Mouse (Mus musculus): Measurements from ENCODE around the gene Tc2n. TPM values are rescaled to one million over a fixed set of nuclear protein-coding genes. Genes with fewer than 3 reads are reported as not detected.
A peak's percentile ranks its signal among the peaks of the same experiment; 100 is the strongest.

The Tc2n gene
- polyA plus RNA-seq, 1 experiment from 2014 or later: 0.05 TPM

DNA sequence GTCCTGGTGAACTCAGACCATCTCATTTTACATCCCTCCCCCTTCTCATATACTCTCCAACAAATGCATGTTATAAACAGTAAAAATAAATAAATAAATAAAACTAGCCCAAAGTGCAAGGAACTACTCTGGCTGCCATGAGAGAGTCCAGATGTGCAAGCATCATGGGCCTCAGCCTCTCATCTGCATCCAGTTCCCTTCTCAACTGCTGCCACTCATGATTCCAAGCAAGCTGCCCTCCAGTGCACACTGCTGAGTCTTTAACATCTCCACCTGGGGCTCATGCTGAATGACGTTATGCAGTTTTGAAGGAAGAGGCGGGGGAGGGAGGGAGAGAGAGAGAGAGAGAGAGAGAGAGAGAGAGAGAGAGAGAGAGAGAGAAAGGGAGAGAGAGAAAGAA lies 24.1 kb upstream of the Tc2n start:
- Histone ChIP-seq H3K4me1 (ENCODE audit: control insufficient read depth, insufficient read depth, low read length) (no peaks in the 10 kb centered on the region), H3K4me2 (ENCODE audit: low read length) (no peak overlapping the region), H3K9me3 (replicated peaks; ENCODE audit: control insufficient read depth, low read length) (no peaks in the 10 kb centered on the region), H3K27ac (ENCODE audit: low read depth, low read length) (no peak overlapping the region), H3K4me3 (ENCODE audit: low read depth, low read length) (no peak overlapping the region), H3K27me3 (replicated peaks; ENCODE audit: control insufficient read depth, insufficient read depth, low read length) (no peaks in the 10 kb centered on the region), H3K36me3 (ENCODE audit: control insufficient read depth, insufficient read depth, low read length) (no peaks in the 10 kb centered on the region), H3K9ac (ENCODE audit: low read length) (no peak overlapping the region)
- ATAC-seq (no peak), DNase-seq (ENCODE audit: low spot score) (no peak)
- WGBS: 56% methylated on average over 2 of the region's 2 CpGs

DNA sequence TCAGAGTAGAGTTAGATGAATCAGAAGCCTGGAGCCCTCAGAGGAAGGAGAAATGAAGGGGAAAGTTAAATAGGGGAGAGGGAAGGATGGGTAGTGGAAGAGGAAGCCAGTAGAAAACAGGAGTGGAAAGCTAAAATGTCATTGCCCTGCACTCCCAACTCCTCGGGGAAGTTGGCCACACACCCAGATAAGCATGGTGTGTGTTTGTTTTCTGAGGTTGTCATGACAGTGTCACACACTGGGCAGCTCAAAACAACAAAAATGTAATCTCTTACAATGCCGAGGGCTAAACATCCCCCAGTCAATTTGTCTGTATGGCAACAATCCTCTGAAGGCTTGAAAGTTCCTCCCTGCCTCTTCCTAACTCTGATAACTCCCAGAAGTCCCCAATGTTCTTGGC lies 22.2 kb upstream of the Tc2n start:
- Histone ChIP-seq H3K27me3 (replicated peaks; ENCODE audit: control insufficient read depth, insufficient read depth, low read length) (no peaks in the 10 kb centered on the region), H3K36me3 (ENCODE audit: control insufficient read depth, insufficient read depth, low read length) (no peaks in the 10 kb centered on the region), H3K4me3 (ENCODE audit: low read depth, low read length) (no peak overlapping the region), H3K9me3 (replicated peaks; ENCODE audit: control insufficient read depth, low read length) (no peaks in the 10 kb centered on the region), H3K4me2 (ENCODE audit: low read length) (no peak overlapping the region), H3K4me1 (ENCODE audit: control insufficient read depth, insufficient read depth, low read length) (no peaks in the 10 kb centered on the region), H3K27ac (ENCODE audit: low read depth, low read length) (no peak overlapping the region), H3K9ac (ENCODE audit: low read length) (no peak overlapping the region)
- WGBS: 83% methylated on average over 2 of the region's 2 CpGs
- DNase-seq (ENCODE audit: low spot score) (no peak), ATAC-seq (no peak)

DNA sequence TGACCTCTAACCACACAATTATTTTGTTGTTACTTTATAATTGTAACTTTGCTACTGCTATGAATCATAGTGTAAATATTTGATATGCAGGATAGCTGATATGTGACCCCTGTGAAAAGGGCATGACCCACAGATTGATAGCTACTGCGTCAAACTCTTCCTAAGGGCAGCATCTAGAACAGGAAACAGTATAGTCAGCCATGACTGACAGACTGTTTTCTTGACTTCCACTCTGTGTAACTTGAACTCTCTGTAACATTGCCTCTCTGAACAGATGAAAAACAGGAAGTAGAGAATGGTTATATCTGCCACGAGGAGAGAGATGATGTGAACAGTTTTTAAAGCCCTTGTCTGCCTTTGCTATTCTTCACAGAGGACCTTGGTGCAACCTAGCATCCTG lies 21.7 kb upstream of the Tc2n start:
- H3K27me3 ChIP-seq (replicated peaks; ENCODE audit: control insufficient read depth, insufficient read depth, low read length): no peaks in the 10 kb centered on the region

DNA sequence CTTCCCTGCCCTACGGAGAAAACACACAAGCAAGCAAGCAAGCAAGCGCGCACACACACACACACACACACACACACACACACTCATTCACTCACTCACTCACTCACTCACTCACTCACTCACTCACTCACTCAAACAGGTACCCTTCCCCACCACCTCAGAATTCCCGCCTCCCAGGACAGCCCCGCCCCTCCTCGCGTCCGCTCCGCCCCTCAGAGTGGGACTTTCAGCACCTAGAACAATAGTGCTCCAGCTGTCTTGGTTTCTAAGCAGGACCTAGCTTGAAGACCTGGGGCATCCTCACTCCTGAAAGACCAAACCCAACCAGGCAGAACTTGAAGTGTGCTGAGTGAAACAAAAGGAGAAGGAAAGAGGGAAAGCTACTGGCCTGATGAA lies 430 bp upstream of the Tc2n start:
- DNase-seq (ENCODE audit: low spot score) (peak; percentile 14), ATAC-seq (peak; percentile 83)
- 1% methylated on average over 9 of the region's 9 CpGs for WGBS
- Histone ChIP-seq H3K4me1 (ENCODE audit: control insufficient read depth, insufficient read depth, low read length) (peaks cover 3% of the 10 kb centered on the region; the same call in 1 of the 2 replicates), H3K27me3 (replicated peaks; ENCODE audit: control insufficient read depth, insufficient read depth, low read length) (peaks cover 4% of the 10 kb centered on the region; the same call in 1 of the 2 replicates), H3K4me3 (ENCODE audit: low read depth, low read length) (peak overlapping the region; percentile 59), H3K36me3 (ENCODE audit: control insufficient read depth, insufficient read depth, low read length) (no peaks in the 10 kb centered on the region), H3K27ac (ENCODE audit: low read depth, low read length) (no peak overlapping the region), H3K4me2 (ENCODE audit: low read length) (peak overlapping the region; percentile 98), H3K9ac (ENCODE audit: low read length) (no peak overlapping the region), H3K9me3 (replicated peaks; ENCODE audit: control insufficient read depth, low read length) (no peaks in the 10 kb centered on the region)

More for the DNA sequence above, 21.7 kb upstream of the Tc2n start:
- no peak overlapping the region for H3K27ac ChIP-seq (ENCODE audit: low read depth, low read length)
- no peak for ATAC-seq
- H3K36me3 ChIP-seq (ENCODE audit: control insufficient read depth, insufficient read depth, low read length): no peaks in the 10 kb centered on the region
- no peaks in the 10 kb centered on the region for H3K9me3 ChIP-seq (replicated peaks; ENCODE audit: control insufficient read depth, low read length)
- no peak overlapping the region for H3K4me3 ChIP-seq (ENCODE audit: low read depth, low read length)
- no peak overlapping the region for H3K9ac ChIP-seq (ENCODE audit: low read length)
- no peaks in the 10 kb centered on the region for H3K4me1 ChIP-seq (ENCODE audit: control insufficient read depth, insufficient read depth, low read length)
- H3K4me2 ChIP-seq (ENCODE audit: low read length): no peak overlapping the region
- WGBS: 75% methylated on average over 2 of the region's 2 CpGs
- DNase-seq (ENCODE audit: low spot score): no peak

DNA sequence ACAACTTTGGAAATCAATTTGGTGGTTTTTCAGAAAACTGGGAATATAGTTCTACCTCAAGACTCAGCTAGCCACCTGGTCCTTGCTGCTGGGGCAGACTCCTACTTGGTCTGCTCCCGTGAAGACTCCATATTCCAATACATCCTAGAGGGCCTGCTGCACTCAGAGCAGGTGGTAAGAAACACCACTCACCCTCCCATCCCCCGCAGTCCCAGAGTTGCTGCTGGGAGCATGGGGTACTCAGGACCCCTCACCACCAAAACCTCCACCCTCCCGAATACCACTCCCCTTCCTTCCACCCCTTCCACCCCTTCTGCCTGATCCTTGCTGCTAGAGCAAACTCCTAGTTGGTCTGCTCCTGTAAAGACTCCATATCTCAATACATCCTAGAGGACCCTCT lies 19.1 kb downstream of the Tc2n start:
- Histone ChIP-seq H3K4me2 (ENCODE audit: low read length) (no peak overlapping the region), H3K9me3 (replicated peaks; ENCODE audit: control insufficient read depth, low read length) (0 out of 2 replicates have a peak, but pooled peaks cover 2% of the 10 kb centered on the region), H3K9ac (ENCODE audit: low read length) (no peak overlapping the region), H3K27ac (ENCODE audit: low read depth, low read length) (no peak overlapping the region), H3K4me1 (ENCODE audit: control insufficient read depth, insufficient read depth, low read length) (no peaks in the 10 kb centered on the region), H3K27me3 (replicated peaks; ENCODE audit: control insufficient read depth, insufficient read depth, low read length) (no peaks in the 10 kb centered on the region), H3K4me3 (ENCODE audit: low read depth, low read length) (no peak overlapping the region), H3K36me3 (ENCODE audit: control insufficient read depth, insufficient read depth, low read length) (no peaks in the 10 kb centered on the region)
- ATAC-seq: no peak
- DNase-seq (ENCODE audit: low spot score): no peak
- WGBS: 81% methylated on average over 3 of the region's 3 CpGs

DNA sequence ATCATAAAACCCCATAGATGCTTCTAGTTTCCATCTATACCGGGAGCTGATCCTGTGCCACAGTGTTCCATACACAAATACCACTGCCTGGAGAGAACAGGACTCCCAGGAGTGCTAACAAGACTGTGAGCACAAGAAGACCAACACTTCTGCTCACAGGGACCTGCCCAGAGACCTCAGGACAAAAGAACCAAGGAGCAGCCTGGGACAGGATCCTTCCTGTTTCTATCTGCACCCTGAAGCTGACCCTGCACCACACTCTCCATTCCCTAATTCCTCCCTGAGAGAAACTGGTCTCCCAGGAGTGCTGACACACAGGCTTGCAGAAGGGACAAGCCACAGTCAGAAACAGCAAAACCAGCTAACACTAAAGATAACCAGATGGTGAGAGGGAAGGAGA lies 21.8 kb downstream of the Tc2n start:
- H3K4me1 ChIP-seq (ENCODE audit: control insufficient read depth, insufficient read depth, low read length): no peaks in the 10 kb centered on the region
- H3K9ac ChIP-seq (ENCODE audit: low read length): no peak overlapping the region
- WGBS: 82% methylated on average over 1 of the region's 1 CpGs
- no peak for ATAC-seq
- DNase-seq (ENCODE audit: low spot score): no peak
- H3K36me3 ChIP-seq (ENCODE audit: control insufficient read depth, insufficient read depth, low read length): no peaks in the 10 kb centered on the region
- H3K27me3 ChIP-seq (replicated peaks; ENCODE audit: control insufficient read depth, insufficient read depth, low read length): no peaks in the 10 kb centered on the region
- 0 out of 2 replicates have a peak, but pooled peaks cover 2% of the 10 kb centered on the region for H3K9me3 ChIP-seq (replicated peaks; ENCODE audit: control insufficient read depth, low read length)
- H3K4me3 ChIP-seq (ENCODE audit: low read depth, low read length): no peak overlapping the region
- no peak overlapping the region for H3K4me2 ChIP-seq (ENCODE audit: low read length)
- no peak overlapping the region for H3K27ac ChIP-seq (ENCODE audit: low read depth, low read length)

DNA sequence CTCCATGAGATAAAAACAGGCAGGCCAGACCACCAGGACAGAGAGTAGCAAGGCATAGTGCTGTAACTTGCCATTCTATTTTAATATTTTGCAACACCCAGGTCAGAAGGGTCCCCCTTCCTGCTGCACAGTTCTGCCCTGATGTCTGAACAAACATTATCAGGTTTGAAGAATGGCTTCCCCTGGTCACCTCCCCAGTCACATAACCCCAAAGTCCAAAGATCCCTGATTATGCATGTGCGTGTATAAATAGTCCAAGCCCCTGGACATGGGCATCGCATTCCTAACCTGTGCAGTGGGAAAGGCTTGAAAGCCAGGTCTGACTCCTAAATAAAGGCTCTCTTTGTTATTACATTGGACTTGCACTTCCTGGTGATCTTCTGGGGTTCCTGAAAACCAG lies 37.8 kb downstream of the Tc2n start:
- H3K9ac ChIP-seq (ENCODE audit: low read length): no peak overlapping the region
- no peaks in the 10 kb centered on the region for H3K36me3 ChIP-seq (ENCODE audit: control insufficient read depth, insufficient read depth, low read length)
- H3K9me3 ChIP-seq (replicated peaks; ENCODE audit: control insufficient read depth, low read length): no peaks in the 10 kb centered on the region
- ATAC-seq (no peak), DNase-seq (ENCODE audit: low spot score) (no peak)
- no peak overlapping the region for H3K27ac ChIP-seq (ENCODE audit: low read depth, low read length)
- H3K4me1 ChIP-seq (ENCODE audit: control insufficient read depth, insufficient read depth, low read length): no peaks in the 10 kb centered on the region
- no peak overlapping the region for H3K4me2 ChIP-seq (ENCODE audit: low read length)
- no peaks in the 10 kb centered on the region for H3K27me3 ChIP-seq (replicated peaks; ENCODE audit: control insufficient read depth, insufficient read depth, low read length)
- WGBS: 94% methylated on average over 2 of the region's 2 CpGs
- H3K4me3 ChIP-seq (ENCODE audit: low read depth, low read length): no peak overlapping the region

DNA sequence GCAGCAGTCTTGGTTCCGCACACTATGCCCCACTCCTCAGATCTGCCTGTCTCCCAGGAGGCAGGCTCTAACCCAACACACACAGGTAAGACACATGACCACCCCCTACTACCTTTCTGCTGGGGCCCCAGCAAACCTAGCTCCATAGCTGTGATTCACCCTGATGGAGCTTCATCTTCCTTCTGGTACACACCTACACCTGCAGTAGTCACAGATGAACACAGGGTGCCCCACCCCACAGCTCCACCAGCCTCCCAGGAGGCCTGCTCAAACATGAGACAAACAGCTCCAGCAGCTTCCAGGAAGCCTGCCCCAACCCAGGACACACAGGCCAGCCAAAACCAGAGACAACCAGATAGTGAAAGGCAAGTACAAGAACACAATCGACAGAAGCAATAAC lies 50.8 kb downstream of the Tc2n start:
- Histone ChIP-seq H3K4me2 (ENCODE audit: low read length) (no peak overlapping the region), H3K27ac (ENCODE audit: low read depth, low read length) (no peak overlapping the region), H3K9ac (ENCODE audit: low read length) (no peak overlapping the region), H3K4me3 (ENCODE audit: low read depth, low read length) (no peak overlapping the region), H3K27me3 (replicated peaks; ENCODE audit: control insufficient read depth, insufficient read depth, low read length) (no peaks in the 10 kb centered on the region), H3K4me1 (ENCODE audit: control insufficient read depth, insufficient read depth, low read length) (no peaks in the 10 kb centered on the region), H3K36me3 (ENCODE audit: control insufficient read depth, insufficient read depth, low read length) (no peaks in the 10 kb centered on the region), H3K9me3 (replicated peaks; ENCODE audit: control insufficient read depth, low read length) (no peaks in the 10 kb centered on the region)
- DNase-seq (ENCODE audit: low spot score) (no peak), ATAC-seq (no peak)
- 91% methylated on average over 2 of the region's 2 CpGs for WGBS

DNA sequence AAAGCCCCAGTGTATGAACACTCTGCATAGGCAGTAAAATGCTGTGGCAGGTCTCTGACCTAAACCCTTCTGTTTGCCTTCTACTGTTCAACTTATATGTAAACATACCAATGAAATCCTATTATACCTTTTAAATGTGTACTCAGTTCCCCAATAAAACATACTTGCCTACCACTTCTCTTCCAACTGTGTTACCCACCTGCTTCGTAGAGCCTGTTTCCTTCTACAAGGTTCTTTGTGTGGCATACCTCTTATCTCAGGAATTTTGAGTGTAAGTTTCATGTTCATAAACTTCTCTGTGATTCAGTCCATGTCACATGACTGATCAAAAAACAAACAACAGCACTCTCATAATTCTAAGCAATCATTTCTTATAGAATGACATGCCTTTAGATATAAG lies 85.2 kb downstream of the Tc2n start:
- Histone ChIP-seq H3K4me3 (ENCODE audit: low read depth, low read length) (no peak overlapping the region), H3K27me3 (replicated peaks; ENCODE audit: control insufficient read depth, insufficient read depth, low read length) (no peaks in the 10 kb centered on the region), H3K4me2 (ENCODE audit: low read length) (no peak overlapping the region), H3K27ac (ENCODE audit: low read depth, low read length) (no peak overlapping the region), H3K9ac (ENCODE audit: low read length) (no peak overlapping the region), H3K9me3 (replicated peaks; ENCODE audit: control insufficient read depth, low read length) (no peaks in the 10 kb centered on the region), H3K36me3 (ENCODE audit: control insufficient read depth, insufficient read depth, low read length) (no peaks in the 10 kb centered on the region), H3K4me1 (ENCODE audit: control insufficient read depth, insufficient read depth, low read length) (no peaks in the 10 kb centered on the region)
- ATAC-seq: no peak
- no peak for DNase-seq (ENCODE audit: low spot score)
- WGBS: 94% methylated on average over 1 of the region's 1 CpGs

All from forebrain, embryonic 14.5 days (tissue).